Mouse (Mus musculus) thymus, adult 2 months (tissue): Measurements from ENCODE around the gene Nol4l.

ENCODE experiments used
- CTCF ChIP-seq: fragments of 200-500 bp; IDR thresholded peaks from 2 replicates; pipeline ENCODE4 v1.5.1; 2012; ENCODE audit warnings: mild to moderate bottlenecking, control low read depth, low read length, moderate library complexity, borderline replicate concordance; ENCODE audit not compliant: control insufficient read depth, poor library complexity, insufficient read depth; ENCODE audit errors: extremely low read depth
- POLR2A ChIP-seq: fragments of 200-500 bp; IDR thresholded peaks from 2 replicates; pipeline ENCODE4 v1.6.1; 2012; ENCODE audit warnings: mild to moderate bottlenecking, low read length, control low read depth, moderate library complexity; ENCODE audit not compliant: control insufficient read depth, poor library complexity, insufficient read depth; ENCODE audit errors: extremely low read depth

DNA sequence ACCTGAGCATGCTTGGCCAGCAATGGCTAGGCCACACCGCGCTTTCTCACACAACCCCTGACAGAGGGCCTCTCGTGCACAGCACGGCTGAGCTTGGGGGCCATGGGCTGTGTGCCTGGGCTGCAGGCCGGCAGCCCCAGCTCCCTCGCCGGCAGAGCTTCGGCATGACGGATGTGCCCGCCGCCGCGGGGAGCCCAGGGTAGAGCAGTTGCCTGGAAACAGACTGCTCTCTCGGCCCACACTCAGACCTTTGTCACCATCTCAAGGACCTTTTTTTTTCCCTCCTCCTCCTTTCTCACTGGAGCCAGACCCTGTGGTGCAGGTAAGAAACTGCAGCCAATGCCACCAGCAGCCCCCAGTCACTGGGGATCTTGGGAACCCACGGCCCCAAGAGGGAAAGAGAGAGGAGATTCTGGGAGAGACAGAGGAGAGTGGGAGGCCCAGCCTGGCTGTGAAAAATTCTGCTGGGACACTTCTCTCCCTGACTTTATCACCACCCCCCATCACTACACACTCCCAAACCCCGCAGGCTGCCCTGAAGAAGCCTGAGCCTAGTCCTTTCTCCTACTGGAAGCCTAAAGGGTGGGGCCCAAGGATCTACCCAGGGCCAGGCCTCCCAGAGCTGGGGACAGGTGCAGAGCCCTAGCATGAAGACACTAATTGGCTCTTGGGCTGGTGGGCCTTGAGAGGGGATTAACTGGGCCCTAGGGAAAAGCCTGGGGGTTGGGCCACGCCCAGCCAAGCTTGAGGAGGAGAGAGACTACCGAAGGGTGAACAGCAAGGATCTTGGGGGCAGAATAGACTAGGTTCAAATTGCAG lies 20.4 kb downstream of the Nol4l start:
- TF ChIP-seq CTCF = no peak
- no peak for TF ChIP-seq POLR2A
